9 mouse cellular contexts compared by ENCODE assay signal in genomic region chr13:83526066-83526465, GRCm38 (mm10). TPM values are rescaled to one million over a fixed set of nuclear protein-coding genes. Genes with fewer than 3 reads are reported as not detected.
DNase-seq lines count a peak whose midpoint lies in the region; ATAC-seq and TF ChIP-seq lines count a peak whose summit lies in the region.
"Had no signal": no experiment of that assay in that cellular context is flagged by ENCODE, and none has a peak within 500 bp of the region (broad histone marks: within the 10 kb centered on the region; RNA-seq: fewer than 3 reads in every experiment).

No protein-coding gene starts in this region.

- no peak overlapping the region for H3K9ac ChIP-seq in midbrain, embryonic 14.5 days (replicated peaks; ENCODE audit: low read length)
- H3K9ac ChIP-seq in midbrain, embryonic 11.5 days (ENCODE audit: low read length): no peak overlapping the region
- no peak overlapping the region for H3K9ac ChIP-seq in limb, embryonic 12.5 days (replicated peaks)
- H3K9ac ChIP-seq in stomach, postnatal 0 days (ENCODE audit: low read length): no peak overlapping the region

- peaks cover 14% of the 10 kb centered on the region; the same call in 1 of the 2 replicates for H3K27me3 ChIP-seq in midbrain, embryonic 14.5 days (ENCODE audit: control insufficient read depth, insufficient read depth, low read length)
- H3K27me3 ChIP-seq in midbrain, embryonic 11.5 days (ENCODE audit: control insufficient read depth, insufficient read depth, low read length): peaks cover 10% of the 10 kb centered on the region
- no peaks in the 10 kb centered on the region for H3K27me3 ChIP-seq in limb, embryonic 12.5 days
- H3K27me3 ChIP-seq in stomach, postnatal 0 days (ENCODE audit: control insufficient read depth, insufficient read depth, low read length): no peaks in the 10 kb centered on the region

- peak overlapping the region; percentile 93 for H3K27ac ChIP-seq in gastrocnemius, adult 2 months
- H3K27ac ChIP-seq in midbrain, embryonic 14.5 days (replicated peaks; ENCODE audit: low read depth, low read length): no peak overlapping the region
- H3K27ac ChIP-seq in midbrain, embryonic 11.5 days (ENCODE audit: low read depth, low read length): no peak overlapping the region
- H3K27ac ChIP-seq in limb, embryonic 12.5 days: no peak overlapping the region
- no peak overlapping the region for H3K27ac ChIP-seq in stomach, postnatal 0 days (replicated peaks)

- H3K4me1 ChIP-seq in midbrain, embryonic 14.5 days (ENCODE audit: control insufficient read depth, insufficient read depth, low read length): no peaks in the 10 kb centered on the region
- no peaks in the 10 kb centered on the region for H3K4me1 ChIP-seq in midbrain, embryonic 11.5 days (ENCODE audit: control insufficient read depth, insufficient read depth, low read length)
- no peaks in the 10 kb centered on the region for H3K4me1 ChIP-seq in limb, embryonic 12.5 days (replicated peaks)
- no peaks in the 10 kb centered on the region for H3K4me1 ChIP-seq in stomach, postnatal 0 days (replicated peaks; ENCODE audit: control insufficient read depth, insufficient read depth)

- TF ChIP-seq EP300 in stomach, postnatal 0 days (optimal IDR thresholded peaks at IDR 0.05): no peak

- H3K4me2 ChIP-seq in midbrain, embryonic 14.5 days (ENCODE audit: low read length): peak overlapping the region; percentile 85
- no peak overlapping the region; the same call in 1 of the 2 replicates for H3K4me2 ChIP-seq in midbrain, embryonic 11.5 days
- H3K4me2 ChIP-seq in limb, embryonic 12.5 days: peak overlapping the region; percentile 83
- H3K4me2 ChIP-seq in stomach, postnatal 0 days (replicated peaks; ENCODE audit: low read depth): peak overlapping the region; percentile 51

- H3K9me3 ChIP-seq in midbrain, embryonic 14.5 days (ENCODE audit: control insufficient read depth, low read length): no peaks in the 10 kb centered on the region
- H3K9me3 ChIP-seq in midbrain, embryonic 11.5 days (ENCODE audit: control insufficient read depth, low read length): no peaks in the 10 kb centered on the region
- H3K9me3 ChIP-seq in limb, embryonic 12.5 days: no peaks in the 10 kb centered on the region
- H3K9me3 ChIP-seq in stomach, postnatal 0 days (ENCODE audit: control insufficient read depth, low read length): no peaks in the 10 kb centered on the region

- ATAC-seq in midbrain, embryonic 14.5 days (ENCODE audit: low FRiP score, low TSS enrichment): no peak
- no peak for ATAC-seq in midbrain, embryonic 11.5 days (ENCODE audit: low FRiP score)
- no peak for ATAC-seq in limb, embryonic 12.5 days (ENCODE audit: insufficient number of reproducible peaks, insufficient read depth, low FRiP score, low TSS enrichment, low read depth)
- no peak for ATAC-seq in stomach, postnatal 0 days (ENCODE audit: low FRiP score, low TSS enrichment)

- TF ChIP-seq CTCF in gastrocnemius, adult 2 months (IDR thresholded peaks at IDR 0.05): no peak
- TF ChIP-seq CTCF in stomach, postnatal 0 days (IDR thresholded peaks at IDR 0.05; ENCODE audit: low read depth): no peak

- peak overlapping the region; percentile 70 for H3K4me3 ChIP-seq in gastrocnemius, adult 2 months
- no peak overlapping the region for H3K4me3 ChIP-seq in midbrain, embryonic 14.5 days (replicated peaks; ENCODE audit: low read depth, low read length)
- H3K4me3 ChIP-seq in midbrain, embryonic 11.5 days (ENCODE audit: low read depth, low read length): no peak overlapping the region
- H3K4me3 ChIP-seq in limb, embryonic 12.5 days (replicated peaks): peak overlapping the region; percentile 60
- H3K4me3 ChIP-seq in stomach, postnatal 0 days (ENCODE audit: low read depth, low read length): peak overlapping the region; percentile 67

- DNase-seq in gastrocnemius, adult 2 months: no peak
- DNase-seq in gastrocnemius, postnatal 4 days (ENCODE audit: low spot score in 2 of 2): no peak
- no peak for DNase-seq in midbrain, embryonic 14.5 days
- DNase-seq in midbrain, embryonic 11.5 days (ENCODE audit: low spot score, missing footprints): no peak
- DNase-seq in stomach, postnatal 0 days (ENCODE audit: low spot score): no peak
- DNase-seq in B cell, adult 2 months: no peak
- no peak for DNase-seq in embryo, embryonic 10 days (ENCODE audit: low spot score)
- DNase-seq: adrenal gland, postnatal 25 days had no signal

- no peaks in the 10 kb centered on the region for H3K36me3 ChIP-seq in midbrain, embryonic 14.5 days (ENCODE audit: control insufficient read depth, insufficient read depth, low read length)
- no peaks in the 10 kb centered on the region for H3K36me3 ChIP-seq in midbrain, embryonic 11.5 days (ENCODE audit: control insufficient read depth, insufficient read depth, low read length)
- H3K36me3 ChIP-seq in limb, embryonic 12.5 days: no peaks in the 10 kb centered on the region
- H3K36me3 ChIP-seq in stomach, postnatal 0 days (ENCODE audit: control insufficient read depth, insufficient read depth, low read length): no peaks in the 10 kb centered on the region

- intact Hi-C loops in gastrocnemius, adult 2 months (cut with DNase I): loop anchor here (5.0 kb wide), 1 partner anchor 46 kb away; no protein-coding TSS in a partner anchor

- WGBS in midbrain, embryonic 14.5 days: 46% methylated on average over 6 of the region's 6 CpGs
- 54% methylated on average over 6 of the region's 6 CpGs for WGBS in midbrain, embryonic 11.5 days
- 41% methylated on average over 6 of the region's 6 CpGs for WGBS in limb, embryonic 12.5 days
- 40% methylated on average over 6 of the region's 6 CpGs for WGBS in stomach, postnatal 0 days

RNA-seq across cellular contexts. Expression of gene Mef2c, which starts 22.2 kb away (rescaled TPM):
- 100 to 1,000 TPM; 354 to 497 TPM for total RNA-seq in gastrocnemius, adult 2 months (2021)
- 100 to 1,000 TPM; 565 to 585 TPM for total RNA-seq in gastrocnemius, postnatal 4 days (2021)
- 25.0 and 27.8 TPM in 2 replicates for polyA plus RNA-seq in midbrain, embryonic 14.5 days (2014; fragmentation: Nextera tagmentation; extraction: Ambion mirVana)
- 11.7 and 14.7 TPM in 2 replicates for polyA plus RNA-seq in midbrain, embryonic 11.5 days (2014; fragmentation: Nextera tagmentation; extraction: Ambion mirVana)
- polyA plus RNA-seq in limb, embryonic 12.5 days (2016; fragmentation: Nextera tagmentation; extraction: Ambion mirVana): 62.4 and 64.0 TPM in 2 replicates
- 18.4 and 22.7 TPM in 2 replicates for polyA plus RNA-seq in stomach, postnatal 0 days (2015; fragmentation: Nextera tagmentation; extraction: Ambion mirVana)

Comparison
In these comparisons a context has a peak if more than half of its experiments do, and no peak if none do; other contexts are left out.
1. H3K4me3 ChIP-seq: peak in gastrocnemius, adult 2 months (single experiment), limb, embryonic 12.5 days (single experiment) and stomach, postnatal 0 days (single experiment); none in midbrain, embryonic 14.5 days (single experiment) and midbrain, embryonic 11.5 days (single experiment).